Mouse (Mus musculus) cerebellum, postnatal 36 days (tissue): ENCODE results near the gene Atp5mpl.
"Not testable (repeated sequence)": the region's sequence is repeated elsewhere in the genome, so short reads cannot be mapped to it uniquely, and the experiment has no call there.

Experiments used
- DNase-seq, 2 experiments: peaks; one replicate each; pipeline ENCODE4 v3.0.0; 2021 to 2022; ENCODE audit warnings: mixed read lengths in 2 of 2

The Atp5mpl gene

GRCm38 (mm10) chr12:111945765-111946655 is 20.8 kb downstream of the Atp5mpl start:
- not testable (repeated sequence) for DNase-seq

DNA sequence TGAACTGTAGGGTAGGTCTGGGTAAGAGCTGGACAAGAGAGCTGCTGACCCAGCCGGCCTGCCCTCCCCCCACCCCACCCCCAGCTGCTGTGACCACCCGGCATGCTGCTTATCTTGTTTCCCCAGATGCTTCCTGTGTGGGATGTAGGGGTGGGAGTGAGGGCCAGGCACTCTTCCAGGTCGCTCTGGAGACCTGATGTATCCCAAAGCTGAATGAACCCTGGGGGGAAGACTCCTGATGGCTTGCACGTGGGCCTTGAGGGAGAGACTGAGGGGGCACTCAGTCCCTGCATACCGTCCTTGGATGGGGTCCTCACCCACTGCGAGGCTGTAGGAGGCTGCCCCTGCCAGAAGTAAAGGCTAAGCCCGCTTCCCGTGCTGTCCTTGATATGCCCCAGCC is 21.7 kb downstream of the Atp5mpl start:
- no peak for DNase-seq

GRCm38 (mm10) chr12:111944065-111944987 is 22.5 kb downstream of the Atp5mpl start:
- not testable (repeated sequence) for DNase-seq

DNA sequence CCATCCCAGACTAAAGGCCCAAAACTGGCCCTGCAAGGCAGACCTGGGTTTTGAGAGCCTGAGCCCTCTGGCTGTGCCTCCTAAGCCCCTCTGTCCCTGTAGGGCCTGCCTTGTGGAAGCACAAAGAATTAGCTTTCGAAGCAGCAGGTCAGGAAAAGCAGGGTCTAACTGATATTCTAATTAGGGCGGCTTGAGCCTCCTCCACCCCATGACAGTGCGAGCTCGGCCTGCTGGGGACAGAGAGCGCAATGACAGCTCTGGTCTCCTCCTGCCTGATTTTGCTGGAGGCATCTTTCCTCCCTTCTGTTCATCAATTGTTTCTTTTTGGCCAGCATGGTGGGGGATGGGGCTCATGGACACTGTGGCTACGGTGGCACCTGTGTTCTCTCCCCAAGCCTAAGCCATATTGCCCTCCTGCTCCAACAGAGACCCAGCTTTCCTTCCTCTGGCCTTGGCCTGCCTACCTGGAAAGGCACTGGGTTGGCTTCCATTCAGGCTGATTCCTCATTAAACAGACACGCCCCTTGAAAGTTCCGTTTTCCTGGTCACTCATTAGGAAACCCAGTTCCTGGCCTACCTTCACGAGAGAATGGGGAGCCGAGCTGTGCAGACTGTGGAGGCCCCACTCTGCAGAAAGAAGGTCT is 23.2 kb downstream of the Atp5mpl start:
- no peak for DNase-seq

DNA sequence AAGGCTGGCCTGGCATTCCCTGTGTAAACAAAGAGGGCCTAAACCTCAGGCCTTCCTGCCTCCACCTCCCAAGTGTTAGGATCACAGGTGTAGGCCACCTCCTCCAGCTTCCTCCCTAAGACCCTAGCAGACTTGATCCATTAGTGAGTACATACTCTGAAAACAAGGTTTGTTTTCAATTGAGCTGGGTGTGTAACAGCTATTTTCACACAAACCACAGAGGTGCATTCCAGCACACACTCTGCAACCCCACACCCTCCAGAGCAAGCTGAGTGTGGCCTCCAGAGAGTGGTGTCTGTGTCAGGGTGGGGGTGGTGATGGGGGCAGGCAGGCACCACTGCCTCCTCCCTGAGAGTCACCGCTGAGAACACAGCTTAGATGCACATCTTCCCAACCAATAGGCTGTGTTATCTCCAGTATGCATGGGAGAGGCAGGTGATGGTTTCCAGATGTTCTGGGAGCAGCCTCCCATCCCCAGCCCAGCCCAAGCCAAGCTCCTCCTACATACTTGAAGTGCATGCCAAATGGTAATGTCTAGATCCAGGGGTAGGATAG is 28.1 kb downstream of the Atp5mpl start:
- DNase-seq = no peak

DNA sequence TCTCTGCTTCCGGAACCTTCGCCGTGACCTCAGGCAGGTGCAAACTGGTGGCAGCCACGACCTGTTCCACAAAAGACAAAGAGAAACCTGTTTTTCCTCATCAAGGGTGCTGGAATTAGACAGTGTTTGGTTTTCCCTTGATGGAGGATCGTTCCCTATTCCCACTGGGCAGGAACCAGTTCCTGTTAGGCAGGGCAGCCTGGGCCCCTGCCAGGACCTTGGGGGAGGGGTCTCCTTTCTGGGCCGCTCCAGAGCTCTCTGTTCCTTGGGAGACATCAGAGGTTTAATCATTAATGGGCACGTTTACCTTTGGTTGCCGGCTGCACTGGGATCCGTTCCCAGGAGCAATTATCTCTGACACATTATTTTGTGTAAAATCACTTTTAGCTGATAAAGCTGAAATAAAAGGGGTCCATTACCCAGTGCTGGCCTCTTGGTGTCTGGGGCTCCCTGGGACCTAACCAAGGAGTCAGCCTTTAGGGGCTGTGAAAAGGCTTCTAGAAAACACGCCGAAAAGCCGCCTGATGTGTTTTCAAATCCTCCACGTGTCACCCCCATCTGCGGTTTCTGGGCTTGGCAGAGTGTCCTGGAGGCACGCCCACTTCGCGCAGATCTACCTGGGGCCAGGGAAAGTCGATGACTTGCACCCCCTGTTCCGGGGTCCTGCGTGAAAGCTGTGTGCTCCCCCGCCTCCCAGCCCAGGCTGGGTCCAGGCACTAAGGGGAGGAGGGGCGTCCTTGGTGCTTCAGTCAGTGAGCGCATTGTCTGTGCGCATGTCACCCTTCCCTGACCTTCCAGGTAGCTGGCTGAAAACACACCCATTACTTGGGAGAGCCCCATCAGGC is 29.8 kb downstream of the Atp5mpl start:
- DNase-seq = no peak

DNA sequence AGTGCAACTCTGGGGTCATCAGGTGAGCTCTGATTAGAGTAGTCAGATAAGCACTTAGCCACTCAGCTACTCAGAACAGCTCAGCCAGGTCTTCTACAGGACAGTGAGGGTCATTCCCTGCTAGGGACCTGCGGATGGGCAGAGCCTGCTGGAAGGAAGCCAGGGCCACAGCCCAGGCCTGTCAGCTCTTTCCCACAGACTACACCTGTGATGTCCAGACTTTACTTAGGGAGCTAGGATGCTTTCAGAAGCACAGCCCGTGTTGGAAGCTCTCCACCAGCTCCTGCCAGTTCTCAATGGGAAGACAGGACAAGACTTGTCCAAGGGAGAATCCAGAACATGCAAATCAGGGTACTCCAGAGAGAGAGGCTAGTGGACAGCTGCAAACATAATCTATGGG is 32.8 kb downstream of the Atp5mpl start:
- DNase-seq = no peak

GRCm38 (mm10) chr12:111933032-111933704 is 33.6 kb downstream of the Atp5mpl start:
- no peak for DNase-seq

DNA sequence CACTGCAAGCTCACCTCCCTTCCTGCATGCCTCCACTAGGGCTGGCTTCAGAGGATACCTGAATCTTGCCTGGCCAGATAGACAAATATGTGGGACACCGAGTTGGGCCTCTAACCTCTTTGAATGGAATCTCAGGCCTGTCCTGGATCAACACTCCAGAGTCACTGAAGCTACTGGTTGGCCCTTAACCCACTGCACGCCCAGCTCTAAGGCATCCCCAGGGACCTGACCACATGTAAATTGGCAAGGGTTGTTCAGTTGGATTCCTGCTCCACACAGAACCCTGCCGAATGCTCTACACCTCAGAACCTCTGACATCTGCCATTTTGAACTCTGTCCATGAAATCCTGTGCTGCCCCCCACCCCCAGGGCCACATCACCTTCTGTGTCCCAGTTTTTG is 34.3 kb downstream of the Atp5mpl start:
- DNase-seq = no peak

DNA sequence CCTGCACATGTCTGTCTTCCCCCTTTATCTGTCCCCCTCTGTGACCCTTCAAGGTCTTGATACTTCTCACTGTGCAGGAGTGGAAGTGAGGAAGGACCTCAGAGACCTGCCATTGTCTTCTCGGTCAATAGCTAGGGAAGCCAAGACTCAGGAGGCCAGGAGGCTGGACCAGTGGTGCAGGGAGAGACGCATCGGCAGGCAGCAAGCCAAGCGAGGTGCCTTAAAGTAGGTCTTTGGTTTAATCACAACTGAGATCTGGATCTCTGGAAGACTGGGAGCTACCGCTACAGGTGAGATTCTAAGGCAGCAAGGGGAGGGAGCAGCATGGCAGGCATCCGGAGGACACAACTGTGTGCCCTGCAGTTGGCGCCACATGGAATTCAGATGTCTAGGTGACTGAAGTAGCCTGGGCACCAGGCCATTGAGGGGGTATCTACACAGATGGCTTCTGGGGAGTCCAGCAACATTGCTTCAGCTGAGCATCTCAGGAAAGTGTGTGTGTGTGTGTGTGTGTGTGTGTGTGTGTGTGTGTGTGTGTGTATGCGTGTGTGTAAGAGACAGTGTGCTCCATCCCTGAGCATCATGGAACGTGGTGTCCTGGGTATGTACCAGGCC is 35.3 kb downstream of the Atp5mpl start:
- DNase-seq = no peak

- no peak for DNase-seq
Observed at GRCm38 (mm10) chr12:111928411-111928966, 38.3 kb downstream of the Atp5mpl start.

- DNase-seq = peak in 1 of 2 experiments; percentile 32
Observed at GRCm38 (mm10) chr12:111927338-111927737, 39.4 kb downstream of the Atp5mpl start.

GRCm38 (mm10) chr12:111923117-111923516 is 43.7 kb downstream of the Atp5mpl start:
- DNase-seq = no peak

DNA sequence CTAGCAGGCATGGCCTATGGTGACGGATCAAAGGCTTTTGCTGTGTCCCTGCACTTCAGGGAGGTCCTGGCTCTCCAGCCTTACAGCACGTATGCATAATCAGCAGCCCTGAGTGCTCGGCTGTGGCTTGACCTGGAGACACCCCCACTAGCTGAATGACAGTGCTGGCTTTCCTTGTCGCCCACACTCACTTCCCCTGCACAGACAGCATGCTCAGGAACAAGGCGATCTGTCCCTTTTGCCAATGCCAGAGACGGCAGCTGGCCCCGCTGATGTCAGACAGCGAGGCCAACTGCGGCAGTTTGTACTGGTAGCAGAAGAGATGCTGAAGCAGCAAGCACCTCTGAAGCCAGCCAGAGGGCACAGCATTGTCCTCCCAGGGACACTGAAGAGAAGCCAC is 46.7 kb downstream of the Atp5mpl start:
- peak; percentile 70 to 75 for DNase-seq

DNA sequence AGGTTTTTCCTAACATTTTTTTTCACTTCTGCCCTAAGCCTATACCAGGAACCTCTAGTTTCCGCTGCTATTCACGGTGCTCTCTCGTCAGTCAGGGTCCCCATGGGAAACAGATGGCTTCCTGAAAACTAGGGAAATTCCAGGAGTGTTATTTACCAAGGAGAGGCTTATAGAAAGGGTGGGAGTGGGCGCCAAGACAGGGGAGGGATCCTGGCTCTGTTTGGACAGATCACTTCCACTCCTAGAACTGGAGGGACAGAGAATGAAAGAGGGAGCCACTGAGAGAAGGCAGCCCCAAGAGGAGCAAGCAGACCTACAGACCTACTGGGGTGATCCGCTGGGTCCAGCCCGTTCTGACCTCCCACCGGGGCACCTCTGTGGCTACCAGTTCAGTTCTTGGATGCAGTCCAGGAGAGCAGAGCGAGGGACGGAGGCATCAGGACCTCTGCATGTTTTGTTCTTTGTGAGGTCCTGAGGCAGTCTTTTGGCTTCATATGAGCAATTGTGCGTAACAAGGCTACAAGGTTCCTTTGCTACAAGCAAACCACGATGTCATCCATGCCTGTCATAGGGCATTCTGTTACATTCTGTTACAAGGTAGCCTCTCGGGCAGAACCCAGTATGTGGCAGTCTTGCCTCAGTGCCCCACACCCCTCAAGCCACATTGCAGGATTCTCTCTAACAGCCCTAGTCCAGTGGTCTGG is 50.1 kb downstream of the Atp5mpl start:
- no peak for DNase-seq

GRCm38 (mm10) chr12:111915781-111916180 is 51.0 kb downstream of the Atp5mpl start:
- DNase-seq = no peak

GRCm38 (mm10) chr12:111914031-111914430 is 52.7 kb downstream of the Atp5mpl start:
- no peak for DNase-seq

- no peak for DNase-seq
Observed at GRCm38 (mm10) chr12:111912802-111913201, 54.0 kb downstream of the Atp5mpl start.

DNA sequence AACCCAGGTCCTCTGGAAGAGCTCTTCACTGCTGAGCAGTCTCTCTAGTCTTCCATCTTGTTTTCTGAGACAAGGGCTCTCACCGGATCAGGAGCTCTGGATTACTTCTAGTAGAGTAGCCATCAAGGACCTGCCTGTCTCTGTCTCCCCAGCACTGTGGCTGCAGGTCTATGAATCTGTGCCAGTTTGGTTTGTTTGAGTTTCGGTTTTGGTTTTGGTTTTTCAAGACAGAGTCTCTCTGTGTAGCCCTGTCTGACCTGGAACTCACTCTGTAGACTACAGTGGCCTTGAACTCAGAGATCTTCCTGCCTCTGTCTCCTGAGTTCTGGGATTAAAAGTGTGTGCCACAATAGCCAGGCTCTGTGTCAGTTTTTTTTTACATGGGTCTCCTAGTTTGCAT is 55.0 kb downstream of the Atp5mpl start:
- DNase-seq = no peak
